ENCODE assay signal across 8 mouse cellular contexts in genomic region chr5:111269613-111270205, GRCm38 (mm10).
DNase-seq lines count a peak whose midpoint lies in the region; ATAC-seq and TF ChIP-seq lines count a peak whose summit lies in the region.

No protein-coding gene starts in this region.

- peak; percentile 58 for ATAC-seq in CD4-positive, CD25-positive, alpha-beta regulatory T cell, adult 4 months
- peak; percentile 7; the same call in 1 of the 2 replicates for ATAC-seq in embryonic facial prominence, embryonic 11.5 days (replicated peaks; ENCODE audit: insufficient number of reproducible peaks, low FRiP score, low TSS enrichment, low read depth)
- ATAC-seq in heart, embryonic 12.5 days (ENCODE audit: insufficient number of reproducible peaks, low FRiP score): peak; percentile 36; the same call in 1 of the 2 replicates
- ATAC-seq in kidney, postnatal 0 days (replicated peaks; ENCODE audit: low FRiP score, low read depth): peak; percentile 18; the same call in 1 of the 2 replicates
- ATAC-seq in lung, embryonic 16.5 days (ENCODE audit: low read depth): peak; percentile 37

- TF ChIP-seq CTCF in kidney, postnatal 0 days (IDR thresholded peaks at IDR 0.05; ENCODE audit: low read depth): peak; percentile 96

- H3K4me1 ChIP-seq in embryonic facial prominence, embryonic 11.5 days (ENCODE audit: control insufficient read depth, insufficient read depth, low read length): no peaks in the 10 kb centered on the region
- H3K4me1 ChIP-seq in heart, embryonic 12.5 days (replicated peaks): peaks cover 31% of the 10 kb centered on the region
- no peaks in the 10 kb centered on the region for H3K4me1 ChIP-seq in kidney, postnatal 0 days (replicated peaks; ENCODE audit: insufficient read depth, low read length)
- H3K4me1 ChIP-seq in lung, embryonic 16.5 days (replicated peaks; ENCODE audit: control insufficient read depth, insufficient read depth, low read length): 0 out of 2 replicates have a peak, but pooled peaks cover 2% of the 10 kb centered on the region

- WGBS in embryonic facial prominence, embryonic 11.5 days: 53% methylated on average over 6 of the region's 6 CpGs
- WGBS in heart, embryonic 12.5 days: 67% methylated on average over 6 of the region's 6 CpGs
- 69% methylated on average over 6 of the region's 6 CpGs for WGBS in kidney, postnatal 0 days
- 68% methylated on average over 6 of the region's 6 CpGs for WGBS in lung, embryonic 16.5 days

- H3K36me3 ChIP-seq in embryonic facial prominence, embryonic 11.5 days (replicated peaks; ENCODE audit: control insufficient read depth, insufficient read depth, low read depth, low read length): peaks cover 6% of the 10 kb centered on the region
- peaks cover 22% of the 10 kb centered on the region for H3K36me3 ChIP-seq in heart, embryonic 12.5 days
- H3K36me3 ChIP-seq in kidney, postnatal 0 days (ENCODE audit: insufficient read depth, low read length): peaks cover 27% of the 10 kb centered on the region
- no peaks in the 10 kb centered on the region for H3K36me3 ChIP-seq in lung, embryonic 16.5 days (ENCODE audit: control insufficient read depth, insufficient read depth, low read length)

- no peak overlapping the region for H3K9ac ChIP-seq in embryonic facial prominence, embryonic 11.5 days (replicated peaks; ENCODE audit: low read length)
- no peak overlapping the region for H3K9ac ChIP-seq in heart, embryonic 12.5 days
- no peak overlapping the region for H3K9ac ChIP-seq in kidney, postnatal 0 days (ENCODE audit: low read depth, low read length)
- no peak overlapping the region for H3K9ac ChIP-seq in lung, embryonic 16.5 days (ENCODE audit: low read length)

- H3K27ac ChIP-seq in embryonic facial prominence, embryonic 11.5 days (replicated peaks; ENCODE audit: low read depth, low read length): no peak overlapping the region
- no peak overlapping the region for H3K27ac ChIP-seq in heart, embryonic 12.5 days (ENCODE audit: poor library complexity, severe bottlenecking)
- H3K27ac ChIP-seq in kidney, postnatal 0 days: no peak overlapping the region
- no peak overlapping the region for H3K27ac ChIP-seq in lung, embryonic 16.5 days (ENCODE audit: low read length)

- no peaks in the 10 kb centered on the region for H3K27me3 ChIP-seq in embryonic facial prominence, embryonic 11.5 days (ENCODE audit: control insufficient read depth, insufficient read depth, low read length)
- peaks cover 17% of the 10 kb centered on the region for H3K27me3 ChIP-seq in heart, embryonic 12.5 days (replicated peaks)
- H3K27me3 ChIP-seq in kidney, postnatal 0 days (ENCODE audit: insufficient read depth, low read length): no peaks in the 10 kb centered on the region
- no peaks in the 10 kb centered on the region for H3K27me3 ChIP-seq in lung, embryonic 16.5 days (ENCODE audit: control insufficient read depth, insufficient read depth, low read depth, low read length)

- peak; percentile 88 for DNase-seq in adrenal gland, postnatal 14 days
- peak; percentile 81 for DNase-seq in embryonic facial prominence, embryonic 11.5 days (ENCODE audit: low spot score)
- peak; percentile 86 for DNase-seq in kidney, postnatal 0 days (ENCODE audit: low spot score)
- peak; percentile 62 for DNase-seq in ovary, postnatal 36 days (ENCODE audit: low spot score)
- DNase-seq in urinary bladder, postnatal 14 days (ENCODE audit: low spot score): peak; percentile 80

- H3K4me3 ChIP-seq in embryonic facial prominence, embryonic 11.5 days (ENCODE audit: low read depth, low read length): no peak overlapping the region
- no peak overlapping the region for H3K4me3 ChIP-seq in heart, embryonic 12.5 days
- no peak overlapping the region for H3K4me3 ChIP-seq in kidney, postnatal 0 days (replicated peaks; ENCODE audit: low read depth, low read length)
- H3K4me3 ChIP-seq in lung, embryonic 16.5 days (ENCODE audit: low read length): no peak overlapping the region

- peaks cover 8% of the 10 kb centered on the region; the same call in 1 of the 2 replicates for H3K9me3 ChIP-seq in embryonic facial prominence, embryonic 11.5 days (replicated peaks; ENCODE audit: control insufficient read depth, low read length)
- H3K9me3 ChIP-seq in heart, embryonic 12.5 days (replicated peaks): peaks cover 8% of the 10 kb centered on the region
- no peaks in the 10 kb centered on the region for H3K9me3 ChIP-seq in kidney, postnatal 0 days (replicated peaks; ENCODE audit: low read length)
- peaks cover 7% of the 10 kb centered on the region for H3K9me3 ChIP-seq in lung, embryonic 16.5 days (ENCODE audit: control insufficient read depth, low read length)

- H3K4me2 ChIP-seq in embryonic facial prominence, embryonic 11.5 days (ENCODE audit: low read depth, low read length): no peak overlapping the region
- H3K4me2 ChIP-seq in heart, embryonic 12.5 days: no peak overlapping the region
- H3K4me2 ChIP-seq in kidney, postnatal 0 days (ENCODE audit: low read length): no peak overlapping the region
- H3K4me2 ChIP-seq in lung, embryonic 16.5 days (ENCODE audit: low read depth, low read length): no peak overlapping the region

Comparison
In these comparisons a context has a peak if more than half of its experiments do, and no peak if none do; other contexts are left out.
1. ATAC-seq: peak in every context shown above with its lines; median percentile 58 in CD4-positive, CD25-positive, alpha-beta regulatory T cell, adult 4 months; 37 in lung, embryonic 16.5 days; 36 in heart, embryonic 12.5 days; 18 in kidney, postnatal 0 days; 7 in embryonic facial prominence, embryonic 11.5 days.